Mouse (Mus musculus): ENCODE data around the gene Cap2. TPM values are rescaled to one million over a fixed set of nuclear protein-coding genes. Genes with fewer than 3 reads are reported as not detected.

Gene Cap2
- polyA plus RNA-seq, 1 experiment from 2014 or later = 8.8 TPM

- Histone ChIP-seq H3K27ac (replicated peaks; ENCODE audit: low read depth, low read length) (no peak overlapping the region), H3K4me3 (ENCODE audit: low read depth, low read length) (no peak overlapping the region), H3K4me1 (ENCODE audit: control insufficient read depth, insufficient read depth, low read length) (no peaks in the 10 kb centered on the region), H3K4me2 (ENCODE audit: low read depth, low read length) (no peak overlapping the region), H3K9ac (replicated peaks; ENCODE audit: low read length) (no peak overlapping the region), H3K27me3 (ENCODE audit: control insufficient read depth, insufficient read depth, low read length) (no peaks in the 10 kb centered on the region), H3K36me3 (replicated peaks; ENCODE audit: control insufficient read depth, insufficient read depth, low read depth, low read length) (no peaks in the 10 kb centered on the region), H3K9me3 (replicated peaks; ENCODE audit: control insufficient read depth, low read length) (no peaks in the 10 kb centered on the region)
- WGBS = 63% methylated on average over 9 of the region's 9 CpGs
- DNase-seq (ENCODE audit: low spot score) = no peak
- ATAC-seq (replicated peaks; ENCODE audit: insufficient number of reproducible peaks, low FRiP score, low TSS enrichment, low read depth) = no peak
Measured at GRCm38 (mm10) chr13:46572648-46573163, 71.1 kb downstream of the Cap2 start.

- H3K9ac ChIP-seq (replicated peaks; ENCODE audit: low read length) = no peak overlapping the region
- H3K27me3 ChIP-seq (ENCODE audit: control insufficient read depth, insufficient read depth, low read length) = no peaks in the 10 kb centered on the region
- no peak overlapping the region for H3K27ac ChIP-seq (replicated peaks; ENCODE audit: low read depth, low read length)
- ATAC-seq (replicated peaks; ENCODE audit: insufficient number of reproducible peaks, low FRiP score, low TSS enrichment, low read depth) (no peak), DNase-seq (ENCODE audit: low spot score) (no peak)
- no peaks in the 10 kb centered on the region for H3K36me3 ChIP-seq (replicated peaks; ENCODE audit: control insufficient read depth, insufficient read depth, low read depth, low read length)
- 83% methylated on average over 5 of the region's 5 CpGs for WGBS
- H3K4me3 ChIP-seq (ENCODE audit: low read depth, low read length) = no peak overlapping the region
- H3K4me1 ChIP-seq (ENCODE audit: control insufficient read depth, insufficient read depth, low read length) = no peaks in the 10 kb centered on the region
- no peaks in the 10 kb centered on the region for H3K9me3 ChIP-seq (replicated peaks; ENCODE audit: control insufficient read depth, low read length)
- H3K4me2 ChIP-seq (ENCODE audit: low read depth, low read length) = no peak overlapping the region
Measured at GRCm38 (mm10) chr13:46574201-46574600, 72.6 kb downstream of the Cap2 start.

GRCm38 (mm10) chr13:46574707-46575106 is 73.1 kb downstream of the Cap2 start:
- H3K27me3 ChIP-seq (ENCODE audit: control insufficient read depth, insufficient read depth, low read length) = no peaks in the 10 kb centered on the region
- DNase-seq (ENCODE audit: low spot score) = no peak
- no peak overlapping the region for H3K4me2 ChIP-seq (ENCODE audit: low read depth, low read length)
- ATAC-seq (replicated peaks; ENCODE audit: insufficient number of reproducible peaks, low FRiP score, low TSS enrichment, low read depth) = no peak
- H3K9me3 ChIP-seq (replicated peaks; ENCODE audit: control insufficient read depth, low read length) = no peaks in the 10 kb centered on the region
- H3K27ac ChIP-seq (replicated peaks; ENCODE audit: low read depth, low read length) = no peak overlapping the region
- no peaks in the 10 kb centered on the region for H3K4me1 ChIP-seq (ENCODE audit: control insufficient read depth, insufficient read depth, low read length)
- WGBS = 87% methylated on average over 4 of the region's 4 CpGs
- H3K9ac ChIP-seq (replicated peaks; ENCODE audit: low read length) = no peak overlapping the region
- H3K4me3 ChIP-seq (ENCODE audit: low read depth, low read length) = no peak overlapping the region
- H3K36me3 ChIP-seq (replicated peaks; ENCODE audit: control insufficient read depth, insufficient read depth, low read depth, low read length) = no peaks in the 10 kb centered on the region

GRCm38 (mm10) chr13:46584860-46585259 is 83.2 kb downstream of the Cap2 start:
- no peak overlapping the region for H3K4me2 ChIP-seq (ENCODE audit: low read depth, low read length)
- H3K9ac ChIP-seq (replicated peaks; ENCODE audit: low read length) = no peak overlapping the region
- no peaks in the 10 kb centered on the region for H3K27me3 ChIP-seq (ENCODE audit: control insufficient read depth, insufficient read depth, low read length)
- no peaks in the 10 kb centered on the region for H3K4me1 ChIP-seq (ENCODE audit: control insufficient read depth, insufficient read depth, low read length)
- no peak overlapping the region for H3K27ac ChIP-seq (replicated peaks; ENCODE audit: low read depth, low read length)
- ATAC-seq (replicated peaks; ENCODE audit: insufficient number of reproducible peaks, low FRiP score, low TSS enrichment, low read depth) (no peak), DNase-seq (ENCODE audit: low spot score) (no peak)
- H3K4me3 ChIP-seq (ENCODE audit: low read depth, low read length) = no peak overlapping the region
- 82% methylated on average over 7 of the region's 7 CpGs for WGBS
- no peaks in the 10 kb centered on the region for H3K36me3 ChIP-seq (replicated peaks; ENCODE audit: control insufficient read depth, insufficient read depth, low read depth, low read length)
- H3K9me3 ChIP-seq (replicated peaks; ENCODE audit: control insufficient read depth, low read length) = no peaks in the 10 kb centered on the region

GRCm38 (mm10) chr13:46587717-46588289 is 86.2 kb downstream of the Cap2 start:
- H3K27me3 ChIP-seq (ENCODE audit: control insufficient read depth, insufficient read depth, low read length) = no peaks in the 10 kb centered on the region
- H3K36me3 ChIP-seq (replicated peaks; ENCODE audit: control insufficient read depth, insufficient read depth, low read depth, low read length) = no peaks in the 10 kb centered on the region
- H3K9ac ChIP-seq (replicated peaks; ENCODE audit: low read length) = no peak overlapping the region
- H3K4me3 ChIP-seq (ENCODE audit: low read depth, low read length) = no peak overlapping the region
- H3K9me3 ChIP-seq (replicated peaks; ENCODE audit: control insufficient read depth, low read length) = no peaks in the 10 kb centered on the region
- ATAC-seq (replicated peaks; ENCODE audit: insufficient number of reproducible peaks, low FRiP score, low TSS enrichment, low read depth) (no peak), DNase-seq (ENCODE audit: low spot score) (peak; percentile 11)
- no peak overlapping the region for H3K4me2 ChIP-seq (ENCODE audit: low read depth, low read length)
- WGBS = 66% methylated on average over 17 of the region's 17 CpGs
- no peaks in the 10 kb centered on the region for H3K4me1 ChIP-seq (ENCODE audit: control insufficient read depth, insufficient read depth, low read length)
- H3K27ac ChIP-seq (replicated peaks; ENCODE audit: low read depth, low read length) = no peak overlapping the region

GRCm38 (mm10) chr13:46588606-46589005 is 87.0 kb downstream of the Cap2 start:
- Histone ChIP-seq H3K27ac (replicated peaks; ENCODE audit: low read depth, low read length) (no peak overlapping the region), H3K36me3 (replicated peaks; ENCODE audit: control insufficient read depth, insufficient read depth, low read depth, low read length) (no peaks in the 10 kb centered on the region), H3K4me3 (ENCODE audit: low read depth, low read length) (no peak overlapping the region), H3K4me1 (ENCODE audit: control insufficient read depth, insufficient read depth, low read length) (no peaks in the 10 kb centered on the region), H3K9ac (replicated peaks; ENCODE audit: low read length) (no peak overlapping the region), H3K9me3 (replicated peaks; ENCODE audit: control insufficient read depth, low read length) (no peaks in the 10 kb centered on the region), H3K4me2 (ENCODE audit: low read depth, low read length) (no peak overlapping the region), H3K27me3 (ENCODE audit: control insufficient read depth, insufficient read depth, low read length) (no peaks in the 10 kb centered on the region)
- DNase-seq (ENCODE audit: low spot score) (no peak), ATAC-seq (replicated peaks; ENCODE audit: insufficient number of reproducible peaks, low FRiP score, low TSS enrichment, low read depth) (no peak)
- WGBS = 84% methylated on average over 5 of the region's 5 CpGs

GRCm38 (mm10) chr13:46590885-46591284 is 89.2 kb downstream of the Cap2 start:
- H3K4me1 ChIP-seq (ENCODE audit: control insufficient read depth, insufficient read depth, low read length) = no peaks in the 10 kb centered on the region
- no peaks in the 10 kb centered on the region for H3K36me3 ChIP-seq (replicated peaks; ENCODE audit: control insufficient read depth, insufficient read depth, low read depth, low read length)
- H3K4me3 ChIP-seq (ENCODE audit: low read depth, low read length) = no peak overlapping the region
- no peak overlapping the region for H3K4me2 ChIP-seq (ENCODE audit: low read depth, low read length)
- no peaks in the 10 kb centered on the region for H3K9me3 ChIP-seq (replicated peaks; ENCODE audit: control insufficient read depth, low read length)
- ATAC-seq (replicated peaks; ENCODE audit: insufficient number of reproducible peaks, low FRiP score, low TSS enrichment, low read depth) (no peak), DNase-seq (ENCODE audit: low spot score) (no peak)
- no peak overlapping the region for H3K9ac ChIP-seq (replicated peaks; ENCODE audit: low read length)
- H3K27me3 ChIP-seq (ENCODE audit: control insufficient read depth, insufficient read depth, low read length) = no peaks in the 10 kb centered on the region
- WGBS = 89% methylated on average over 4 of the region's 4 CpGs
- no peak overlapping the region for H3K27ac ChIP-seq (replicated peaks; ENCODE audit: low read depth, low read length)

GRCm38 (mm10) chr13:46600694-46601093 is 99.0 kb downstream of the Cap2 start:
- DNase-seq (ENCODE audit: low spot score) (no peak), ATAC-seq (replicated peaks; ENCODE audit: insufficient number of reproducible peaks, low FRiP score, low TSS enrichment, low read depth) (no peak)
- no peak overlapping the region for H3K4me3 ChIP-seq (ENCODE audit: low read depth, low read length)
- no peak overlapping the region for H3K9ac ChIP-seq (replicated peaks; ENCODE audit: low read length)
- no peak overlapping the region for H3K4me2 ChIP-seq (ENCODE audit: low read depth, low read length)
- no peaks in the 10 kb centered on the region for H3K27me3 ChIP-seq (ENCODE audit: control insufficient read depth, insufficient read depth, low read length)
- WGBS = 79% methylated on average over 5 of the region's 5 CpGs
- no peaks in the 10 kb centered on the region for H3K36me3 ChIP-seq (replicated peaks; ENCODE audit: control insufficient read depth, insufficient read depth, low read depth, low read length)
- H3K27ac ChIP-seq (replicated peaks; ENCODE audit: low read depth, low read length) = no peak overlapping the region
- H3K9me3 ChIP-seq (replicated peaks; ENCODE audit: control insufficient read depth, low read length) = no peaks in the 10 kb centered on the region
- H3K4me1 ChIP-seq (ENCODE audit: control insufficient read depth, insufficient read depth, low read length) = no peaks in the 10 kb centered on the region

Data from embryonic facial prominence, embryonic 11.5 days (tissue).